Mouse (Mus musculus) embryonic facial prominence, embryonic 14.5 days (tissue): ENCODE data around the gene Usp48. TPM values are rescaled to one million over a fixed set of nuclear protein-coding genes. Genes with fewer than 3 reads are reported as not detected.

Experiments
- ATAC-seq: fragments of 200-750 bp; cut with Nextera tagmentation; 2 replicates; pipeline ENCODE4 v1.8.0; 2017; ENCODE audit warnings: low read depth, moderate number of reproducible peaks, moderate TSS enrichment
- DNase-seq: peaks from one replicate; pipeline ENCODE4 v3.0.0-alpha.2; 2015; ENCODE audit warnings: low spot score
- H3K27ac ChIP-seq: fragments of 300-500 bp; sonication (generic); replicated peaks from 2 replicates; pipeline ENCODE4 v1.5.1; 2014; ENCODE audit warnings: low read depth, mild to moderate bottlenecking, low read length, moderate library complexity
- H3K27me3 ChIP-seq: fragments of 300-500 bp; sonication (generic); replicated peaks from 2 replicates; pipeline ENCODE4 v1.6.1; 2014; ENCODE audit warnings: low read length; ENCODE audit not compliant: control insufficient read depth, insufficient read depth
- H3K36me3 ChIP-seq: fragments of 300-500 bp; sonication (generic); 2 replicates; pipeline ENCODE4 v1.6.1; 2014; ENCODE audit warnings: low read length, mixed read lengths; ENCODE audit not compliant: control insufficient read depth, insufficient read depth
- H3K4me1 ChIP-seq: fragments of 300-500 bp; sonication (generic); 2 replicates; pipeline ENCODE4 v1.6.1; 2014; ENCODE audit warnings: antibody characterized with exemption, low read length; ENCODE audit not compliant: control insufficient read depth, insufficient read depth
- H3K4me2 ChIP-seq: fragments of 300-500 bp; sonication (generic); 2 replicates; pipeline ENCODE4 v1.6.1; 2014; ENCODE audit warnings: low read depth, mild to moderate bottlenecking, low read length, moderate library complexity, mixed read lengths
- H3K4me3 ChIP-seq: fragments of 300-500 bp; sonication (generic); 2 replicates; pipeline ENCODE4 v1.5.1; 2014; ENCODE audit warnings: low read depth, mild to moderate bottlenecking, low read length
- H3K9ac ChIP-seq: fragments of 300-500 bp; sonication (generic); 2 replicates; pipeline ENCODE4 v1.6.1; 2014; ENCODE audit warnings: low read depth, mild to moderate bottlenecking, low read length, moderate library complexity, mixed read lengths
- H3K9me3 ChIP-seq: fragments of 300-500 bp; sonication (generic); 2 replicates; pipeline ENCODE4 v1.6.1; 2016; ENCODE audit warnings: low read length; ENCODE audit not compliant: control insufficient read depth
- WGBS: fragments of 180-500 bp; shearing (Covaris S2); extraction: QIAGEN DNeasy Blood & Tissue Kit; methylation state at CpG from one replicate; pipeline ENCODE4 v1.1.7; 2014; 5-methylcytosine and 5-hydroxymethylcytosine counted together
- polyA plus RNA-seq: library from polyadenylated mRNA; unstranded; fragments of >200 nt; fragmentation: Nextera tagmentation; extraction: Ambion mirVana; gene quantifications from 2 replicates; pipeline ENCODE4 v1.2.1, GENCODE M21; 2014

Gene Usp48
- polyA plus RNA-seq, 1 experiment from 2014 or later, result 59.8 TPM

- H3K4me1 ChIP-seq, result peaks cover 18% of the 10 kb centered on the region
- no peak for ATAC-seq
Measured at GRCm38 (mm10) chr4:137597098-137597630, 3.6 kb downstream of the Usp48 start.

GRCm38 (mm10) chr4:137598577-137598976 is 5.0 kb downstream of the Usp48 start:
- 79% methylated on average over 5 of the region's 5 CpGs for WGBS
- ATAC-seq, result no peak
- Histone ChIP-seq H3K27me3 (no peaks in the 10 kb centered on the region), H3K4me1 (peaks cover 18% of the 10 kb centered on the region), H3K9me3 (no peaks in the 10 kb centered on the region), H3K9ac (no peak overlapping the region), H3K4me3 (no peak overlapping the region), H3K27ac (no peak overlapping the region), H3K36me3 (no peaks in the 10 kb centered on the region), H3K4me2 (no peak overlapping the region)
- no peak for DNase-seq

More at GRCm38 (mm10) chr4:137597098-137597630, 3.6 kb downstream of the Usp48 start:
- WGBS, result 93% methylated on average over 4 of the region's 4 CpGs
- Histone ChIP-seq H3K4me2 (no peak overlapping the region), H3K9me3 (no peaks in the 10 kb centered on the region), H3K4me3 (no peak overlapping the region), H3K9ac (no peak overlapping the region), H3K27ac (no peak overlapping the region), H3K36me3 (no peaks in the 10 kb centered on the region), H3K27me3 (no peaks in the 10 kb centered on the region)
- no peak for DNase-seq

- no peak overlapping the region for H3K9ac ChIP-seq
- peaks cover 4% of the 10 kb centered on the region; the same call in 1 of the 2 replicates for H3K4me1 ChIP-seq
- no peaks in the 10 kb centered on the region for H3K9me3 ChIP-seq
- no peak overlapping the region for H3K4me3 ChIP-seq
- 85% methylated on average over 11 of the region's 11 CpGs for WGBS
- H3K27ac ChIP-seq, result no peak overlapping the region
- peaks cover 40% of the 10 kb centered on the region for H3K36me3 ChIP-seq
- ATAC-seq (peak; percentile 33; the same call in 1 of the 2 replicates), DNase-seq (peak; percentile 16)
- no peak overlapping the region for H3K4me2 ChIP-seq
- H3K27me3 ChIP-seq, result no peaks in the 10 kb centered on the region
Measured at GRCm38 (mm10) chr4:137603449-137604171, 10.1 kb downstream of the Usp48 start.

- ATAC-seq (no peak), DNase-seq (no peak)
- Histone ChIP-seq H3K4me3 (no peak overlapping the region), H3K4me2 (no peak overlapping the region), H3K27ac (no peak overlapping the region), H3K4me1 (no peaks in the 10 kb centered on the region), H3K36me3 (peaks cover 74% of the 10 kb centered on the region), H3K27me3 (no peaks in the 10 kb centered on the region), H3K9me3 (no peaks in the 10 kb centered on the region), H3K9ac (no peak overlapping the region)
- 93% methylated on average over 2 of the region's 2 CpGs for WGBS
Measured at GRCm38 (mm10) chr4:137607023-137607422, 13.5 kb downstream of the Usp48 start.

- Histone ChIP-seq H3K4me1 (no peaks in the 10 kb centered on the region), H3K27ac (no peak overlapping the region), H3K9me3 (no peaks in the 10 kb centered on the region), H3K9ac (no peak overlapping the region), H3K4me3 (no peak overlapping the region), H3K36me3 (peaks cover 93% of the 10 kb centered on the region), H3K4me2 (no peak overlapping the region), H3K27me3 (no peaks in the 10 kb centered on the region)
- DNase-seq (no peak), ATAC-seq (no peak)
- WGBS, result 85% methylated on average over 7 of the region's 7 CpGs
Measured at GRCm38 (mm10) chr4:137609281-137609680, 15.7 kb downstream of the Usp48 start.

- no peak overlapping the region for H3K4me3 ChIP-seq
- no peaks in the 10 kb centered on the region for H3K9me3 ChIP-seq
- no peak overlapping the region for H3K27ac ChIP-seq
- ATAC-seq, result no peak; the same call in 1 of the 2 replicates
- no peaks in the 10 kb centered on the region for H3K4me1 ChIP-seq
- no peaks in the 10 kb centered on the region for H3K27me3 ChIP-seq
- peaks cover 93% of the 10 kb centered on the region for H3K36me3 ChIP-seq
- H3K4me2 ChIP-seq, result no peak overlapping the region
- WGBS, result 74% methylated on average over 7 of the region's 7 CpGs
- no peak overlapping the region for H3K9ac ChIP-seq
- DNase-seq, result peak; percentile 64
Measured at GRCm38 (mm10) chr4:137609702-137610101, 16.1 kb downstream of the Usp48 start.

- H3K27ac ChIP-seq, result no peak overlapping the region
- 81% methylated on average over 15 of the region's 15 CpGs for WGBS
- ATAC-seq (no peak), DNase-seq (no peak)
- H3K4me1 ChIP-seq, result no peaks in the 10 kb centered on the region
- peaks cover 92% of the 10 kb centered on the region for H3K36me3 ChIP-seq
- no peak overlapping the region for H3K4me2 ChIP-seq
- H3K4me3 ChIP-seq, result no peak overlapping the region
- H3K27me3 ChIP-seq, result no peaks in the 10 kb centered on the region
- no peak overlapping the region for H3K9ac ChIP-seq
- H3K9me3 ChIP-seq, result no peaks in the 10 kb centered on the region
Measured at GRCm38 (mm10) chr4:137610256-137610655, 16.7 kb downstream of the Usp48 start.

- Histone ChIP-seq H3K9me3 (no peaks in the 10 kb centered on the region), H3K27ac (no peak overlapping the region), H3K36me3 (peaks cover 84% of the 10 kb centered on the region), H3K4me2 (no peak overlapping the region), H3K4me1 (no peaks in the 10 kb centered on the region), H3K4me3 (no peak overlapping the region), H3K27me3 (no peaks in the 10 kb centered on the region), H3K9ac (no peak overlapping the region)
- WGBS, result 95% methylated on average over 8 of the region's 8 CpGs
- ATAC-seq (no peak), DNase-seq (no peak)
Measured at GRCm38 (mm10) chr4:137622847-137623246, 29.3 kb downstream of the Usp48 start.
